Mouse (Mus musculus) midbrain, embryonic 16.5 days (tissue): ENCODE measurements around the gene Tpx2. TPM values are rescaled to one million over a fixed set of nuclear protein-coding genes. Genes with fewer than 3 reads are reported as not detected.

Source experiments
- ATAC-seq: fragments of 200-750 bp; cut with Nextera tagmentation; 2 replicates; pipeline ENCODE4 v1.8.0; 2017; ENCODE audit warnings: moderate TSS enrichment
- H3K27ac ChIP-seq: fragments of 300-500 bp; sonication (generic); 2 replicates; pipeline ENCODE4 v1.5.1; 2014; ENCODE audit warnings: mild to moderate bottlenecking, low read length, mixed read lengths
- H3K27me3 ChIP-seq: fragments of 300-500 bp; sonication (generic); 2 replicates; pipeline ENCODE4 v1.6.1; 2014; ENCODE audit warnings: low read depth, low read length, mixed read lengths; ENCODE audit not compliant: control insufficient read depth, insufficient read depth
- H3K36me3 ChIP-seq: fragments of 300-500 bp; sonication (generic); 2 replicates; pipeline ENCODE4 v1.6.1; 2014; ENCODE audit warnings: mild to moderate bottlenecking, low read length, moderate library complexity, mixed read lengths; ENCODE audit not compliant: control insufficient read depth, insufficient read depth
- H3K4me1 ChIP-seq: fragments of 300-500 bp; sonication (generic); 2 replicates; pipeline ENCODE4 v1.6.1; 2014; ENCODE audit warnings: mild to moderate bottlenecking, low read length, mixed read lengths; ENCODE audit not compliant: control insufficient read depth, insufficient read depth
- H3K4me2 ChIP-seq: fragments of 300-500 bp; sonication (generic); 2 replicates; pipeline ENCODE4 v1.6.1; 2014; ENCODE audit warnings: mild to moderate bottlenecking, low read length, mixed read lengths
- H3K4me3 ChIP-seq: fragments of 300-500 bp; sonication (generic); 2 replicates; pipeline ENCODE4 v1.5.1; 2014; ENCODE audit warnings: low read depth, mild to moderate bottlenecking, low read length, moderate library complexity, mixed read lengths
- H3K9ac ChIP-seq: fragments of 300-500 bp; sonication (generic); 2 replicates; pipeline ENCODE4 v1.6.1; 2014; ENCODE audit warnings: low read depth, low read length, mixed read lengths
- H3K9me3 ChIP-seq: fragments of 300-500 bp; sonication (generic); replicated peaks from 2 replicates; pipeline ENCODE4 v1.6.1; 2014; ENCODE audit warnings: mild to moderate bottlenecking, low read length, mixed read lengths; ENCODE audit not compliant: control insufficient read depth, poor library complexity, severe bottlenecking
- WGBS: fragments of 180-500 bp; shearing (Covaris S2); extraction: QIAGEN DNeasy Blood & Tissue Kit; methylation state at CpG from one replicate; pipeline ENCODE4 v1.1.7; 2014; 5-methylcytosine and 5-hydroxymethylcytosine counted together
- polyA plus RNA-seq: library from polyadenylated mRNA; unstranded; fragments of >200 nt; fragmentation: Nextera tagmentation; extraction: Ambion mirVana; gene quantifications from 2 replicates; pipeline ENCODE4 v1.2.1, GENCODE M21; 2015

Tpx2 gene
- polyA plus RNA-seq, 1 experiment from 2014 or later = 10.5 TPM

GRCm38 (mm10) chr2:152884101-152884645, 36.4 kb downstream of the Tpx2 start:
- H3K4me1 ChIP-seq = no peaks in the 10 kb centered on the region
- H3K9me3 ChIP-seq = no peaks in the 10 kb centered on the region
- WGBS = 96% methylated on average over 6 of the region's 6 CpGs
- H3K36me3 ChIP-seq = no peaks in the 10 kb centered on the region
- H3K4me3 ChIP-seq = no peak overlapping the region
- no peak for ATAC-seq
- H3K27me3 ChIP-seq = no peaks in the 10 kb centered on the region
- no peak overlapping the region for H3K9ac ChIP-seq
- no peak overlapping the region for H3K27ac ChIP-seq
- H3K4me2 ChIP-seq = no peak overlapping the region

DNA sequence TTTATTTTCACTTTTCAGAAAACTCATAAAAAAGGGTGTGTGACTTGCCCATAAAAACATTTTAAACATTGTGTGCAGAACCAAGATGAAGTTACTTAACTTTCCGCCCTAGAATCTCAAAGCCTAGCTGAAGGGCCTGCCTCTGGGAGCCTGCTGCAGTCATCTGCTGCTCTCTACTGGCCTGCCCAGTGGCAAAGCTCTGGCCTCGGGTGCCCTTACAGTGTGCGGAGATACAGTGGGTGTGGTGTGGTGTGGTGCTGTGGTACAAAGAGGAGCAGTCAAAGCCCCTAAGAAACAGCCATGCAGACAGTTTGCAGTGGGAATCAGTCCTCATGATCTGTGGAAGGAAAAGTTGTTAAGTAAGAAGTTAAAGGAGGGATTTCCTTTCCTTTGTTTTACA, 39.5 kb downstream of the Tpx2 start:
- H3K4me1 ChIP-seq = no peaks in the 10 kb centered on the region
- WGBS = 94% methylated on average over 3 of the region's 3 CpGs
- H3K9me3 ChIP-seq = no peaks in the 10 kb centered on the region
- no peak overlapping the region for H3K9ac ChIP-seq
- H3K4me3 ChIP-seq = no peak overlapping the region
- H3K4me2 ChIP-seq = no peak overlapping the region
- H3K27me3 ChIP-seq = no peaks in the 10 kb centered on the region
- no peaks in the 10 kb centered on the region for H3K36me3 ChIP-seq
- ATAC-seq = no peak
- H3K27ac ChIP-seq = no peak overlapping the region

- 87% methylated on average over 5 of the region's 5 CpGs for WGBS
- Histone ChIP-seq H3K4me2 (no peak overlapping the region), H3K4me3 (no peak overlapping the region), H3K36me3 (no peaks in the 10 kb centered on the region), H3K9ac (no peak overlapping the region), H3K27ac (no peak overlapping the region), H3K9me3 (no peaks in the 10 kb centered on the region), H3K27me3 (no peaks in the 10 kb centered on the region), H3K4me1 (no peaks in the 10 kb centered on the region)
- no peak for ATAC-seq
Observed at GRCm38 (mm10) chr2:152888774-152889173, 41.0 kb downstream of the Tpx2 start.

- no peak overlapping the region for H3K4me2 ChIP-seq
- H3K27me3 ChIP-seq = no peaks in the 10 kb centered on the region
- H3K9me3 ChIP-seq = no peaks in the 10 kb centered on the region
- H3K27ac ChIP-seq = no peak overlapping the region
- ATAC-seq = no peak
- no peaks in the 10 kb centered on the region for H3K36me3 ChIP-seq
- H3K9ac ChIP-seq = no peak overlapping the region
- no peak overlapping the region for H3K4me3 ChIP-seq
- WGBS = 91% methylated on average over 9 of the region's 9 CpGs
- H3K4me1 ChIP-seq = no peaks in the 10 kb centered on the region
Observed at GRCm38 (mm10) chr2:152895834-152896233, 48.1 kb downstream of the Tpx2 start.

GRCm38 (mm10) chr2:152896926-152897325, 49.2 kb downstream of the Tpx2 start:
- Histone ChIP-seq H3K4me1 (no peaks in the 10 kb centered on the region), H3K27me3 (no peaks in the 10 kb centered on the region), H3K36me3 (no peaks in the 10 kb centered on the region), H3K9me3 (no peaks in the 10 kb centered on the region), H3K27ac (no peak overlapping the region), H3K9ac (no peak overlapping the region), H3K4me3 (no peak overlapping the region), H3K4me2 (no peak overlapping the region)
- 90% methylated on average over 3 of the region's 3 CpGs for WGBS
- no peak for ATAC-seq

- Histone ChIP-seq H3K9me3 (no peaks in the 10 kb centered on the region), H3K27me3 (no peaks in the 10 kb centered on the region), H3K4me1 (no peaks in the 10 kb centered on the region), H3K9ac (no peak overlapping the region), H3K4me2 (no peak overlapping the region), H3K27ac (no peak overlapping the region), H3K4me3 (no peak overlapping the region), H3K36me3 (no peaks in the 10 kb centered on the region)
- WGBS = 75% methylated on average over 6 of the region's 6 CpGs
- no peak for ATAC-seq
Observed at GRCm38 (mm10) chr2:152899011-152899410, 51.2 kb downstream of the Tpx2 start.

GRCm38 (mm10) chr2:152901296-152901695, 53.5 kb downstream of the Tpx2 start:
- Histone ChIP-seq H3K9ac (no peak overlapping the region), H3K27me3 (no peaks in the 10 kb centered on the region), H3K4me1 (no peaks in the 10 kb centered on the region), H3K9me3 (no peaks in the 10 kb centered on the region), H3K27ac (no peak overlapping the region), H3K4me2 (no peak overlapping the region), H3K36me3 (no peaks in the 10 kb centered on the region), H3K4me3 (no peak overlapping the region)
- WGBS = 94% methylated on average over 15 of the region's 15 CpGs
- ATAC-seq = no peak

GRCm38 (mm10) chr2:152902658-152903057, 54.9 kb downstream of the Tpx2 start:
- no peak overlapping the region for H3K4me2 ChIP-seq
- no peaks in the 10 kb centered on the region for H3K27me3 ChIP-seq
- no peak overlapping the region for H3K4me3 ChIP-seq
- no peaks in the 10 kb centered on the region for H3K9me3 ChIP-seq
- H3K9ac ChIP-seq = no peak overlapping the region
- ATAC-seq = no peak; the same call in 1 of the 2 replicates
- 6% methylated on average over 3 of the region's 3 CpGs for WGBS
- no peaks in the 10 kb centered on the region for H3K36me3 ChIP-seq
- H3K27ac ChIP-seq = no peak overlapping the region
- H3K4me1 ChIP-seq = no peaks in the 10 kb centered on the region

GRCm38 (mm10) chr2:152903586-152903985, 55.8 kb downstream of the Tpx2 start:
- H3K36me3 ChIP-seq = no peaks in the 10 kb centered on the region

More at GRCm38 (mm10) chr2:152903586-152903985, 55.8 kb downstream of the Tpx2 start:
- no peak overlapping the region for H3K9ac ChIP-seq
- no peak for ATAC-seq
- H3K27ac ChIP-seq = no peak overlapping the region
- H3K9me3 ChIP-seq = no peaks in the 10 kb centered on the region
- H3K4me3 ChIP-seq = no peak overlapping the region
- H3K4me2 ChIP-seq = no peak overlapping the region
- WGBS = 85% methylated on average over 4 of the region's 4 CpGs
- no peaks in the 10 kb centered on the region for H3K27me3 ChIP-seq
- no peaks in the 10 kb centered on the region for H3K4me1 ChIP-seq
